Mouse (Mus musculus) CD4-positive, CD25-positive, alpha-beta regulatory T cell, adult 9 weeks (primary cell): Measurements from ENCODE around the gene Siglecf. TPM values are rescaled to one million over a fixed set of nuclear protein-coding genes. Genes with fewer than 3 reads are reported as not detected.

ENCODE experiments used
- polyA plus RNA-seq: library from polyadenylated mRNA; unstranded; fragments of 100-300 nt; shearing (Covaris generic); gene quantifications from one replicate; pipeline ENCODE4 v1.2.1, GENCODE M21; 2017

The Siglecf gene
- not detected for polyA plus RNA-seq

GRCm38 (mm10) chr7:43351154-43351553, at the start of gene Siglecf:
TSS of gene Siglecf (plus strand) at chr7:43351341.

GRCm38 (mm10) chr7:43313013-43313428, 38.1 kb upstream of the Siglecf start, which contains the start of gene Zfp715:
TSS of gene Zfp715 (minus strand) at chr7:43313294.

GRCm38 (mm10) chr7:43408131-43408553, 57.0 kb downstream of the Siglecf start, which contains the start of gene Siglecg:
TSS of gene Siglecg (plus strand) at chr7:43408204.

Other genes with a start within 250 kb of the Siglecf start
- gene Zfp936, start 237.1 kb upstream of the Siglecf start, polyA plus RNA-seq, result not detected
- gene Zfp715, start 38.0 kb upstream of the Siglecf start, polyA plus RNA-seq, result 22.9 TPM
- 0.57 TPM for gene Siglecg, start 56.9 kb downstream of the Siglecf start, polyA plus RNA-seq
- not detected for gene Lim2, start 76.3 kb downstream of the Siglecf start, polyA plus RNA-seq
- 110 TPM for gene Nkg7, start 85.7 kb downstream of the Siglecf start, polyA plus RNA-seq
- not detected for gene Cldnd2, start 89.4 kb downstream of the Siglecf start, polyA plus RNA-seq
- gene Etfb, start 92.7 kb downstream of the Siglecf start, polyA plus RNA-seq, result 154 TPM
- gene Gm45233, start 92.8 kb downstream of the Siglecf start, polyA plus RNA-seq, result not detected
- 2.9 TPM for gene Vsig10l, start 111.8 kb downstream of the Siglecf start, polyA plus RNA-seq
- gene Iglon5, start 138.7 kb downstream of the Siglecf start, polyA plus RNA-seq, result 0.14 TPM
- gene 4931406B18Rik, start 154.6 kb downstream of the Siglecf start, polyA plus RNA-seq, result not detected
- gene Cd33, start 193.1 kb downstream of the Siglecf start, polyA plus RNA-seq, result not detected
- 8.7 TPM for gene Zfp658, start 210.9 kb downstream of the Siglecf start, polyA plus RNA-seq
- 16.0 TPM for gene Zfp719, start 228.3 kb downstream of the Siglecf start, polyA plus RNA-seq